Mouse (Mus musculus): Measurements from ENCODE around the gene Fam149a.

Gene Fam149a

GRCm38 (mm10) chr8:45381963-45382347 lies at the start of gene Fam149a:
Gene Fam149a (minus strand): TSS chr8:45382291.
- no peak for DNase-seq (ENCODE audit: low read depth, low spot score)

- DNase-seq (ENCODE audit: low read depth, low spot score): no peak
Measured at GRCm38 (mm10) chr8:45420151-45420550, 38.1 kb upstream of the Fam149a start.

GRCm38 (mm10) chr8:45414965-45415364 lies 32.9 kb upstream of the Fam149a start:
- no peak for DNase-seq (ENCODE audit: low read depth, low spot score)

GRCm38 (mm10) chr8:45410882-45411281 lies 28.8 kb upstream of the Fam149a start, which contains the start of gene Tlr3:
Gene Tlr3 (minus strand): TSS chr8:45411080.
- DNase-seq (ENCODE audit: low read depth, low spot score): no peak

DNA sequence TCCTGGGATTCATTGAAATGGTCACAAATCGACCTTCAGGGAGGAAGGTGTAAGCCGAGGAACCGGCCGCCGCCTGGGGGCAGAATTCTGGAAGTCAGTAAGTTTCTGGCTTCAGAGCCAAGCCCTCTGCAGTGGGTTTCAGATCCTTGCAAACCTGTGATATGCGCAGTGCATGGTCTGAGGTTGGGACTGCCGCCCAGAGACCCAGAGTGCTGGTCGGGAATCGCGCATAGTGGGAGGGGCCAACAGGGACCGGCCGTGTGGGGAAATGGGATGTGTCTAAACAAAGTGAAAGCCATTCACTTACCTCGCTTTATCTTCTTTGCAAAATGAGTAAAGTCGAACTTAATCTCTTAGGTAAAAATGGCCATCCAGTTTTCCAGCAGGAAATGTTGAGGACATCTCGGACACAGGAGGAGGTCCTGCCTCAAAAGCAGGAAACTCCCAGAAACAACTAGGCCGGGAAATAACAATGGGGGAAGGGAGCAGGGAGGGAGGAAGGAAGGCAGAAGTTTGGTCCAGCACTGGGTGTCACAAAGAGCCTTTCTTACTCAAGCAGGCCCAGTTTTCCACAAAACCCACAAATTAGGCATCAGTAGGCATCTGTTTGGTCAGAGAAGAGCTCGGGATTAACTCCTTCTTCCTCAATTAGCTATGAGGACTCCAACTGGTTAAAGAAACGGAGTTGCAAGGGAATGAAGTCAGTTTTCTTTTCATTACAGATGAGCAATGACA lies 28.2 kb upstream of the Fam149a start:
- no peak for DNase-seq (ENCODE audit: low read depth, low spot score)

- no peak for DNase-seq (ENCODE audit: low read depth, low spot score)
Measured at GRCm38 (mm10) chr8:45409702-45410101, 27.6 kb upstream of the Fam149a start.

DNA sequence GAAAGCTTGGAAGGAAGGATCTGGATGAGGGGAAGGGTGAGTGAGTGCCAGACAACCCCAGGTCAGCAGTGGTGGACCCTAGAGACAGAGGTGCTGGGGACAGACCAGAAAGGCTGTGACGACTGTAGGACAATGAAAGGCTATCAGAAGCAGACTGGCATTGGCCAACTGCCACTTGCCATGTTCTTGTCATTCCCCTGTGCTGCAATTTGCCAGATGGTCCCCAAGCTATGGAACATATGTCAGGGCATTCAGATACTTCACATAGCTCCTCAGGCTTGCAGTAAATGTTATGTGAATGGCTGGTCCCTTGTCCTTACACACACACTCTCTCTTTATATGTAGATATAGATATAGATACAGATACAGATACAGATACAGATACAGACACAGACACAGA lies 1.2 kb upstream of the Fam149a start:
- DNase-seq (ENCODE audit: low read depth, low spot score): no peak

DNA sequence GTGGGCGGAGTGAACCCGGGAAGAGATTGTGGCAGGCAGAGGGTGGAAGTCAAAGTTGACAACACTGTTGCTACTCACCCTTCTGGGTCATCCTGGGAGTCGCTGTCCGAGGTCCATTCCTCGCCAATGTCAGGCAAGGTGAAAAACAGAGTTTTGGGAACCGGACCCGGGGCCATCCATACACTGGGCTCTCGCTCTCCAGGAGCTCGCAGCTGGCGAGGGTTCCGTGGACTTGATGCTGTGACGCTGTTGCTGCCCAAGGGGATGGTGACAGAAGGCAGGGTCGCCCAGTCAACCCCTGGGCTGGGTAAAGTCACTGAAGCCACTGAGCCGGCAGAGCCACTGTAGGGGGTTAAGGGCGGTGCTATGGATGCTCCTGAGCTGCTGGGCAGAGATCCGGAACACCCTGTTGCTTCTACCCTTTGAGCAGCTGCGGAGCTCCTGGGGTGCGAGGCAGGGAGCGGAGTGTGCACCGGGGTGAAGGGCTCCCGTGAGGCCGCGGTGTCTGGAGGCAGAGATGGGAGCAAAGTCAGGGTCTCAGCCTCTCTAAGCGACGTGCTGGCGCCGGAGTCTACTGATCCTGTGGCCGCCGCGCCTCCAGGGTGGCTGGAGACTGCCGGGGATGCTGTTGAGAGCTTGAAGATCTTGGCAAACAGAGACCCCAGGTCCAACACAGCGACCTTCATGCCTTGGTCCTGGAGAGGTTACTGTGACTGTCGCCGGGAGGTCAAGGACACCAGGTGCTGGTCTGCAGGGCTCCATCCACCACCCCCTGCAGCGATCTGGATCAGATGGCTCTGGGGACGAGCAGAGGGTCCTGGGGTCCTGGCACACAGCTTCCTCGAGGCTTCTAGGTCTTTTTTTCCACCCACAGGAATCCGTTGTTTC lies 772 bp downstream of the Fam149a start:
- no peak for DNase-seq (ENCODE audit: low read depth, low spot score)

DNA sequence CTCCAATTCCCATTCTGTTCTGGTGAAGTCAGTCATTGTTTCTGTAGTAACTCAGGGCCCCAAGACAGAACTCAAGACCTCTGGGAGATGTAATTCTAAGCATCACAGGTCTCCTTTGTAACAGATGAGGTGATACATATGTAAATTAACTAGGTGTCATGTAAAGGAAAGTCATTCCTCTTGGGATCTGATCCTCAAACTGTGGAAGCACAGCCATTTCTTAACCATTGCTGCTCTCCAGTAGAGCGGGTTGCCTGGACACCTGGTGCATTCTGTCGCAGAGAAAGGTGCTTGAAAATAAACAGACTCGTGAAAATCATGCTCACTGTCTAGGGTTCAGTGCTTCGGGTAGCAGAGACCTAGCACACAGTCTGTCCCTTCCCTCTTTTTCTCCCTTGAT lies 1.5 kb downstream of the Fam149a start:
- no peak for DNase-seq (ENCODE audit: low read depth, low spot score)

GRCm38 (mm10) chr8:45374071-45374470 lies 8.0 kb downstream of the Fam149a start:
- no peak for DNase-seq (ENCODE audit: low read depth, low spot score)

DNA sequence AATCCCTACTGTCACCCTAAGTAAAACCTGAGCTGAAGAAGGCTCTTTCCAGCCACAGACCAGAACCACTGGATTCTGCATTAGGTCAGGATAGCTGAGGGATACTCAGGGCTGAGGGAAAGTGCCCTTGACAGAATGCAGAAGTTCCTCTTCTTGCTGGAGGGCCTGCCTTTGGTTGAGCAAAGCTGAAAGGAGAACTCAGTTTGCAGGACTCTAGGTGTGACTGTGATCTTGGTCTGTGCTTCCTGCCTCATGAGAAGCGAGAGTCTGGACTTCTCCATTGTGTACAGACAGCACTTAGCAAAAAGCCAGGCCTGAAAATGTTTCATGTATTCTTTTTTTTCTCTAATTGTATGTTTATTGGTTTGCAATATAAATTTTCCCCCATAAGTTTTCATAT lies 14.9 kb downstream of the Fam149a start:
- no peak for DNase-seq (ENCODE audit: low read depth, low spot score)

DNA sequence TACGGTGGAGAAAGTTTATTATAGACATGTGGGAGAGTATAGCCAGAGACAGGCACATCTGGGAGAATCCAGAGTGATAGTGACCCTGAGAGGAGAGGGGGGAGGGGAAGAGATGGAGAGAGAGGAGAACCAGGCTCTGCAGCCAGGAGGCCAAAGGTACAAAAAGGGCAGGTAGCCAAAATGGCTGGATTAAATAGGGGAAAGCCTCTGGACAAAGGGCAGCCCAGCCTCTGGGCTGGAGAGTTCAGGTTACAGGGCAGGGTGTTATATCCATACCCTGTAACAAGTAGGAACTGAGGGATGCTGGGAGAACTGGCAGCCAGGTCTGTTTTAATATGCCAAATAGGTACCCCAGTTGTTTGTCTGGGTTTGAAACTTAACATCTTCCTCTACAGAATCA lies 18.9 kb downstream of the Fam149a start:
- DNase-seq (ENCODE audit: low read depth, low spot score): no peak

DNA sequence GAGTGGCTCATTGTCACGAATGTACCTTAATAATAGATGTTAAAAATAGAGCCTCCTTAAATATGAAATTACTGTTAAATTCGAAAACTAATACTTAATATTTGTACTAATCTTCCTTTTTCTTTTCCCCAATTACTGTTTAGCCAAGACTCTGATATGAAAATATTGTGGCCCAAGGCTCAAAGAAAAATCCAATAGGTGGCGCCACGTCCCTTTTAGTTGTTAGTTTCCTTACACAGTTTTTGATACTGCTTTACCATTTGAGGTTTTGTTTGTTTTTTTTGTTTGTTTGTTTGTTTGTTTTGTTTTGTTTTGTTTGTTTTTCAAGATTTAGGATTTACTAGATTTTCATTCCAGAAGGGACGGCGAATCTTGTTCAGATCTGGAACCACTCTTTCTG lies 19.8 kb downstream of the Fam149a start:
- DNase-seq (ENCODE audit: low read depth, low spot score): no peak

DNA sequence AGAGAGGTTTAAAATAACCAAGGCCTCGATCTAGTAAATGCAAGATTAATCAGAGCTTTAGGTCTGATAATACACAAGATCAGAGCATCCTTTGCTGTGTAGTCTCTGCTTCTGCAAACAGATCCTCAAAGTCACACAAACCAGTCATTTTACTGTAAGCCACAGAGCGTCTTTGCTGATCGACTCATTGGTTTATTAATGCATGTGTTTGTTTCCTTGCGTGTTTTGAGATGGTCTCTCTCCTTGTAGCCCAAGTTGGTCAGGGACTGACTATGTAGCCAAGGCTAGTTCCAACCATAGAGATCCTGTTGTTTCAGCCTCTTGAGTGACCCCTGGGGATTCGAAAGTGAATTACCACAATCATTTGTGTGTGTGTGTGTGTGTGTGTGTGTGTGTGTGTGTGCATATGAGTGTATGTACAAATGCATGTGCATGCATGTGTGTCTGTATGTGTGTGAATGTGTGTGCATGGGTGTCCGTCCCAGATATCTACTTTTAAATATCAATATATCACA lies 22.9 kb downstream of the Fam149a start:
- DNase-seq (ENCODE audit: low read depth, low spot score): no peak

DNA sequence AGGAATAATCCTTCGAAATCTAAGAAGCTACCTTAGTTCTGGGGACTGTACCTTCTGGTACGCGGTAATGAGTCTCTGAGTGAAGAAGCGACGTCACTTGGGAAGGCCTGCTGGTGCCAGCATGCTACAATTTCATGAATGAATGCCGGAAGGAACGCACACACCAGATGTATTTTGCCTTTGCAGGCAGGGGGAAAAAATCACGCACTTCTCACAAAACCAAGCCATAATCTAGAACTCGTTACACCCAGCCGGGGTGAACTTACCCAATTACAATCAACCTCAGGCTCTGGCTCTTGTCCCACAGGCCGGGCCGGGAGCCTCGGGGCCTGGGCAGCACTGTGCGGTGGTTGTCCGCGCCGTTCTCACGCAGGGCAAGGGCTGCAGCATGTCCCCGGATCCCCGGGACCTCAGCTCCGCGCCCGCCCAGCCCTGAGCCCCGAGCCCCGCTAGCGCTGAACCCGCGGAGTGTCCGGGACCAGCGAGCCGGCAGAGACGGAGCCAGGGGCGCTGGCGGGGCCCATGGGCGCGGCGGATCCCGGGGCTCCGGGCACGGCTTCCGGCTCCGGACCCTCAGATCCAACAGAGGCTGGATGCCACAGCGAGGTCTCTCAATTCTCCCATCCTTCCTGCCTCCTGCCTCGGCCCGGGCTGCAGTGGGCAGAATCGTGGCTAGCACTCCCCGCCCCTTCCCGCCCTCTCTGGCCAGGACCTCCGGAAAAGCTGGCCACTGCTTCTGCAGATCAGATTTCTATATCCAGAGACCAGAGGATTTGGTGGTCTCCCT lies 23.8 kb downstream of the Fam149a start:
- DNase-seq (ENCODE audit: low read depth, low spot score): no peak

DNA sequence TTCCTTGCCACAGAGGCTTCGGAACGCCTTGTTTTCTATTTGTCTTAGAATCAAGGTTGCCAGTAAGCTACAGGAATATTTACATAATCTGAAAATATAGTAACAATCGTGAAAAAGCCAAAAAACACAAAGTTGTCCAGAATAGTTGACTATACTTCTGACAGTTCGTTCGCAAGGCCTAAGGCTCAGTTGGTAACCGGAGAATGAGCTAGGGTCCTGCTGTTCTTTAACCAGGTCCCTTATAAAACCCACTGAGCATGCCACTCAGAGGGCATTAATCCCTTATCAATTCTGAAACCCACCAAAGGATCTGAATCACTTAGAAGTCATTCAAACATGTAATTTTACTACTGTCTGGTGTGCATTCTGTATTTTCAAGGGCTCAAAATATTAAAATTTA lies 26.3 kb downstream of the Fam149a start:
- no peak for DNase-seq (ENCODE audit: low read depth, low spot score)

DNA sequence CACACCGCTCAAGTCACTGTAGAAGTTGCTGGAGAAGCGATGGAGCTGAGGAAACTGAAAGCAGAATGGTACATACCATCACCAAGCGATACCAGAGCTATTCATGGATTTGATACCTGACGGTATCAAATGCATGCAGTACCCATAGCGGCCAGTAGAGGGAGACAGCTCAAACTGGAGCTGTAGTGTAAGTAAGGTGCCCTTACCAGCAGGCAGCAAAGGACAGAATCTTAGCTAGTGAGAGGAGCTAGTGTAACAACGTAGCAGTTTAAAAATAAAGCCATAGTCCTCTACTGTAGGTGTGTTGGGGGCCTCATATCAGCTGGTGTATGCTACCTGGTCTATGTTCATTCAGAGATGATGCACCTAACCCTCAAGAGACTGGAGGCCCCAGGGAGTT lies 37.1 kb downstream of the Fam149a start:
- DNase-seq (ENCODE audit: low read depth, low spot score): no peak

DNA sequence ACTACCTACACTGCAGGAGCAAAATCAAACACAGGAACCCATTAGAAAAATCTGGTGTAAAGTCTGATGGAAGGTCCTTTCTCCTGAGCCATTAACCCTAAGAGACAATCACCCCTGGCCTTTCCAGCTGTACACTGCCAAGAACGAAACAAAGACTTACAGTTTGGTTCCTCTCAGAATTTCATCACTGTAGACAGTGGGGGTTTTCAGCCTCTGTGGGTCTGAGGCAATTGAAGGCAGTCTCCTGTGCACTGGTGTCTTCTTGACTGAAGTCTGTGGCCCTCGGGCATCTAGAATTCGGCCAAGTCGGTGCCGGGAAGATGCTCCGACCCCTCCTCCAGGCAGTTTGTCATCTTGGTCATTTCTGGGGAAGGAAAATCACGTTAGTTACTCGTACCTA lies 37.8 kb downstream of the Fam149a start:
- no peak for DNase-seq (ENCODE audit: low read depth, low spot score)

DNA sequence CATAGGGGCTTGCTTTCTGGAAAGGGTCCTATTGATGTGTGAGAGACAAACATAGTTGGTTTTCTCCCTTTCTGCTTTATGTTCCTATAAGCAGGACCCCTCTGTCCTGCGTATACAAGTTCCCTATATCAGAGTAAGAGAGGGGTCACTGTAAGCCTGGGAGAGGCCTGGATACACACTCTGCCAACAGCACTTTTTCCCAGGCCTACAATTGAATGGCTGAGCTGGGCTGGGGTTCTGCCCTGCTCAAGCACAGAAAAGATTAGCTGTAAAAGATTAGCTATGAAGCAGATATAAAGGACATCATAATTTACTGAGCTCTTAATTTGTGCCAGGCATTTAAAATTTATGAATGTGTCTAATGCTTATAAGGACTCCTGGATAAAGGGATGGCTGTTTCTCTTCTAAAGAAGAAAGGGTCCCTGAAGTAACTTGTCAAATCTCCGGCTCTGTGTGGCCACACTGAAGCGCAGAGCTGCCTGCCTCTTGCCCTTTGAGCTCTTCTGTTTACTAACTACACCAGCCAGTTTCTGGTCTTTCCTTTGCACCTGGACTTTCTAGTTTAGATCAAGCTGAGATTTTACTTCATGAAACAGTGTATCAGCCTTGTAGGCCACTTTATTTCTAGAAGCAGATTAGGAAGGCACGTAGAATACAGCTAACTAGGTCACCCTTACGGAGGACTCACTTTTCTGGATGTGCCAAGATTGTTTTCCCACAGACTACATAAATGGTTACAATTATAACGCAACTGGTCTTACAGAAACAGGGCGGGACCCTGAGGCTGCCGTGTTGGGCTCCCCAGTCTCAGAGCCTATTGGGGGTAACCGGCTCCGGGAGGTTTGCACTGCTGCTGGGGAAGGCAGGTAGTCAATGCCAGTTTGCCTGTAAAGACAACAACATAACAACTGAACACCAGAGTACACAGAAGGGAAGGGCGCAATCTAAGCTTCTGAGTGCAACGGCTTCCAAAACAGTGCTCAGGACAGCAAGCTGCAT lies 40.2 kb downstream of the Fam149a start:
- no peak for DNase-seq (ENCODE audit: low read depth, low spot score)

DNA sequence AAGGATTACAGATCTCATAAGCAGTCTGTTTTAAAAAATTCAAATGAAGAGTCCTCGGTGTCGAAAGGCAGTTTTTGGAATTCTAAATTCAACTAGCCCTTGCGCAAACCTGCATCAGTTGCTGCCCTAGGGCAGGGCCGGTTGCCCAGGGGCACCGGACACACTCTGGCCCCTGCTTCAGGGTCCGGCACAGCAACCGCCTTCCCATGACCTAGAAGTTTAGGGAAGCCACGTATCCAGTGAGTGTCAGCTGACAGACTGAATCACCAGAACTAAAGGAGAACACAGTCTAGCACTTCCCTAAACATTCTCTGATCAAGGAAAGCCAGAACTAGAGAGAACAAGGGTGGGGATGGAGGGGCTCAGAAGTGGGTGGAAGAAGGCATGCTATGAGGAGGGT lies 48.6 kb downstream of the Fam149a start:
- no peak for DNase-seq (ENCODE audit: low read depth, low spot score)
